37 mouse cellular contexts compared by ENCODE assay signal in the genomic region with DNA sequence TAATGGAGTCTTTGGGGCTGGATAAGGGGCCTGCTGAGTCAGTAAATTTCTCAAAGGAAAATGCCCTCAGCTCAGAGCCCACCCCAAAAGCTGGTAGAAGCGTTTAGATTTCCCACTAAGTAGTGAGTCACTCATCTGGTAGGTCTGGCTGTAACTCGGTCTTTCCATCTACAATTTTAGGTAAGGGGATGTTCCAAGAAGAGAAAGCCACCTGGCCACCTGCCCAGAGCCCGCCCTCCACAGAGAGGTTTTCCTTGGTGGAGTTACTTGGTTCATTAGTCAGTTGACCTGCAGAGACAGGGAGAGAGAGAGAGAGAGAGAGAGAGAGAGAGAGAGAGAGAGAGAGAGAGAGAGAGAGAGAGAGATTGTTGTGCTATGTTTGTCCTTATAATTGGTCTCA. TPM values are rescaled to one million over a fixed set of nuclear protein-coding genes. Genes with fewer than 3 reads are reported as not detected.
DNase-seq lines count a peak whose midpoint lies in the region; TF ChIP-seq lines count a peak whose summit lies in the region.
"Had no signal": no experiment of that assay in that cellular context is flagged by ENCODE, and none has a peak within 500 bp of the region (broad histone marks: within the 10 kb centered on the region; RNA-seq: fewer than 3 reads in every experiment).

No protein-coding gene starts in this region.

- no peak overlapping the region for H3K4me3 ChIP-seq in gastrocnemius, adult 2 months
- no peak overlapping the region for H3K4me3 ChIP-seq in left cerebral cortex, adult 2 months
- H3K4me3 ChIP-seq in myocyte = no peak overlapping the region
- H3K4me3 ChIP-seq in lung, adult 2 months (replicated peaks; ENCODE audit: extremely low read depth, low read depth, low read length) = no peak overlapping the region
- H3K4me3 ChIP-seq: embryonic facial prominence, embryonic 10.5 days; embryonic facial prominence, embryonic 13.5 days; erythroblast, embryonic 14.5 days; forebrain, embryonic 12.5 days; forebrain, embryonic 15.5 days; hindbrain, embryonic 10.5 days; hindbrain, embryonic 13.5 days; intestine, embryonic 15.5 days had no signal

- no peak for TF ChIP-seq CTCF in gastrocnemius, adult 2 months (IDR thresholded peaks at IDR 0.05)
- TF ChIP-seq CTCF in left cerebral cortex, adult 2 months (IDR thresholded peaks at IDR 0.05) = no peak
- TF ChIP-seq CTCF in lung, adult 2 months (IDR thresholded peaks at IDR 0.05; ENCODE audit: insufficient read depth, low read length) = no peak

- TF ChIP-seq POLR2A in myocyte (IDR thresholded peaks at IDR 0.05; ENCODE audit: insufficient read length, low read depth) = no peak
- no peak for TF ChIP-seq POLR2A in lung, adult 2 months (IDR thresholded peaks at IDR 0.05; ENCODE audit: borderline replicate concordance, extremely low read depth, low read depth, low read length)

- intact Hi-C loops in gastrocnemius, adult 2 months (cut with DNase I) = no loop called here
- intact Hi-C loops in left cerebral cortex, adult 2 months (cut with DNase I) = loop anchor here (2.0 kb wide), 1 partner anchor 49 kb away; no protein-coding TSS in a partner anchor

- peaks cover 2% of the 10 kb centered on the region for H3K4me1 ChIP-seq in lung, adult 2 months (ENCODE audit: control insufficient read depth, insufficient read depth, low read length)
- H3K4me1 ChIP-seq: embryonic facial prominence, embryonic 13.5 days; intestine, embryonic 15.5 days had no signal

- no peaks in the 10 kb centered on the region for H3K27me3 ChIP-seq in myocyte (ENCODE audit: control insufficient read depth, insufficient read depth, insufficient read length)
- H3K27me3 ChIP-seq: CH12.LX; embryonic facial prominence, embryonic 13.5 days; forebrain, embryonic 12.5 days; forebrain, embryonic 15.5 days; hindbrain, embryonic 13.5 days; intestine, embryonic 15.5 days had no signal

- peak; percentile 65 for DNase-seq in gastrocnemius, adult 2 months
- no peak for DNase-seq in gastrocnemius, postnatal 10 days
- no peak for DNase-seq in left cerebral cortex, adult 2 months (ENCODE audit: extremely low spot score in 1 of 2, low spot score in 2 of 2)
- no peak for DNase-seq in left cerebral cortex, adult 9 months (ENCODE audit: low spot score in 2 of 2)
- no peak for DNase-seq in lung, adult 2 months
- DNase-seq: adrenal gland, postnatal 10 days; adrenal gland, postnatal 36 days; B cell, adult 2 months; cerebellum, adult 9-11 months; cerebellum, postnatal 36 days; embryo, embryonic 11 days; gastrocnemius, postnatal 36 days; heart, postnatal 36 days; kidney, adult 11 months had no signal

- no peaks in the 10 kb centered on the region for H3K36me3 ChIP-seq in myocyte (ENCODE audit: control insufficient read depth, insufficient read depth)
- H3K36me3 ChIP-seq: embryonic facial prominence, embryonic 10.5 days; embryonic facial prominence, embryonic 13.5 days; forebrain, embryonic 15.5 days; G1E; intestine, embryonic 15.5 days had no signal

- 77% methylated on average over 3 of the region's 3 CpGs for WGBS in lung, adult 2 months

- no peak overlapping the region for H3ac ChIP-seq in myocyte (ENCODE audit: control insufficient read depth, insufficient read length)

- no peaks in the 10 kb centered on the region for H3K79me2 ChIP-seq in myocyte (ENCODE audit: control insufficient read depth, insufficient read depth)

- peak overlapping the region; percentile 53 for H3K4me2 ChIP-seq in myocyte (ENCODE audit: low read depth)
- H3K4me2 ChIP-seq: embryonic facial prominence, embryonic 13.5 days; forebrain, embryonic 12.5 days; forebrain, embryonic 15.5 days; heart, embryonic 11.5 days; hindbrain, embryonic 13.5 days; intestine, embryonic 15.5 days had no signal

- peak overlapping the region; percentile 74 for H3K27ac ChIP-seq in gastrocnemius, adult 2 months
- peak overlapping the region; percentile 78; the same call in 1 of the 2 replicates for H3K27ac ChIP-seq in left cerebral cortex, adult 2 months
- H3K27ac ChIP-seq: embryonic facial prominence, embryonic 10.5 days; embryonic facial prominence, embryonic 13.5 days; forebrain, embryonic 12.5 days; forebrain, embryonic 15.5 days; hindbrain, embryonic 10.5 days; hindbrain, embryonic 13.5 days; intestine, embryonic 15.5 days had no signal

TF ChIP-seq in myocyte, 11 proteins besides CTCF, POLR2A, EP300 and RAD21:
- no peak for TF ChIP-seq MYOD1 (IDR thresholded peaks at IDR 0.05; ENCODE audit: control insufficient read depth in 1 of 3, insufficient read length in 2 of 3, low read depth in 2 of 3)
- no peak for TF ChIP-seq MAX (IDR thresholded peaks at IDR 0.05; ENCODE audit: low read depth)
- TF ChIP-seq POLR2AphosphoS2 (IDR thresholded peaks at IDR 0.05; ENCODE audit: insufficient read length, low read depth) = no peak
- no peak for TF ChIP-seq USF1 (IDR thresholded peaks at IDR 0.05; ENCODE audit: low read depth)
- TF ChIP-seq E2F4 (IDR thresholded peaks at IDR 0.05; ENCODE audit: insufficient read depth) = no peak
- no peak for TF ChIP-seq CEBPB (IDR thresholded peaks at IDR 0.05; ENCODE audit: insufficient read depth, poor library complexity, severe bottlenecking)
- TF ChIP-seq SRF (IDR thresholded peaks at IDR 0.05; ENCODE audit: control insufficient read depth, insufficient read length, low read depth) = no peak
- no peak for TF ChIP-seq MYOG (IDR thresholded peaks at IDR 0.05; ENCODE audit: control insufficient read depth in 1 of 3, insufficient read depth in 1 of 3, insufficient read length in 2 of 3, low read depth in 2 of 3)
- TF ChIP-seq TCF3 (IDR thresholded peaks at IDR 0.05; ENCODE audit: insufficient read length, low read depth) = no peak
- TF ChIP-seq TCF12 (IDR thresholded peaks at IDR 0.05; ENCODE audit: insufficient read depth, poor library complexity, severe bottlenecking) = no peak
- no peak for TF ChIP-seq REST (IDR thresholded peaks at IDR 0.05; ENCODE audit: insufficient read depth, insufficient read length)
TF ChIP-seq in myocyte: peak in this region for 0.

RNA-seq across cellular contexts. Expression of a gene that starts 14.2 kb away (rescaled TPM):
- total RNA-seq in gastrocnemius, adult 2 months (2021) = 10 to 100 TPM; 21.9 to 23.1 TPM
- 10 to 100 TPM; 21.3 to 21.6 TPM for total RNA-seq in gastrocnemius, postnatal 10 days (2021)
- 100 to 1,000 TPM; 200 to 201 TPM for total RNA-seq in left cerebral cortex, adult 2 months (2021)
- polyA plus RNA-seq in myocyte (2012; fragmentation: generic; extraction: Trizol) = 17.6 TPM
- polyA plus RNA-seq in lung, adult 2 months (2012; rRNA removed) = 0.17 and 0.50 TPM in 2 replicates
- total RNA-seq: granulocyte monocyte progenitor cell, adult 5-6 weeks had no signal
- polyA plus RNA-seq: G1E had no signal

RNA-seq across cellular contexts. Expression of a gene that starts 50.7 kb away (rescaled TPM):
- not detected for total RNA-seq in gastrocnemius, adult 2 months (2021)
- total RNA-seq in gastrocnemius, postnatal 10 days (2021) = not detected
- not detected for total RNA-seq in left cerebral cortex, adult 2 months (2021)
- not detected for polyA plus RNA-seq in myocyte (2012; fragmentation: generic; extraction: Trizol)
- not detected in 2 replicates for polyA plus RNA-seq in lung, adult 2 months (2012; rRNA removed)
- total RNA-seq: adrenal gland, adult 18-20 months; adrenal gland, postnatal 10 days; adrenal gland, postnatal 36 days; gastrocnemius, adult 8-10 months; gastrocnemius, postnatal 36 days; granulocyte monocyte progenitor cell, adult 5-6 weeks; heart, adult 8-10 months; heart, postnatal 36 days had no signal
- polyA plus RNA-seq: cerebellum, adult 2 months; cortical plate, adult 2 months; embryonic facial prominence, embryonic 10.5 days; embryonic facial prominence, embryonic 13.5 days; erythroblast, embryonic 14.5 days; forebrain, embryonic 12.5 days; forebrain, embryonic 15.5 days; frontal cortex, adult 2 months; G1E; heart, embryonic 11.5 days; heart, embryonic 14.5 days; heart, postnatal 0 days; hindbrain, embryonic 10.5 days; hindbrain, embryonic 13.5 days; hindbrain, embryonic 16.5 days; intestine, embryonic 15.5 days; Patski had no signal

RNA-seq across cellular contexts. Expression of a gene that starts 52.7 kb away (rescaled TPM):
- total RNA-seq in gastrocnemius, adult 2 months (2021) = not detected
- total RNA-seq in gastrocnemius, postnatal 10 days (2021) = not detected
- not detected for total RNA-seq in left cerebral cortex, adult 2 months (2021)
- polyA plus RNA-seq in myocyte (2012; fragmentation: generic; extraction: Trizol) = not detected
- polyA plus RNA-seq in lung, adult 2 months (2012; rRNA removed) = not detected in 2 replicates
- total RNA-seq: adrenal gland, adult 18-20 months; adrenal gland, postnatal 10 days; adrenal gland, postnatal 36 days; CH12.LX; G1E; gastrocnemius, adult 8-10 months; gastrocnemius, postnatal 36 days; granulocyte monocyte progenitor cell, adult 5-6 weeks; heart, adult 8-10 months; heart, postnatal 36 days had no signal
- polyA plus RNA-seq: cerebellum, adult 2 months; cortical plate, adult 2 months; embryonic facial prominence, embryonic 10.5 days; embryonic facial prominence, embryonic 13.5 days; erythroblast, embryonic 14.5 days; forebrain, embryonic 12.5 days; forebrain, embryonic 15.5 days; frontal cortex, adult 2 months; G1E; heart, embryonic 11.5 days; heart, embryonic 14.5 days; heart, postnatal 0 days; hindbrain, embryonic 10.5 days; hindbrain, embryonic 13.5 days; hindbrain, embryonic 16.5 days; intestine, embryonic 15.5 days; Patski had no signal

Comparison
In these comparisons a context has a peak if more than half of its experiments do, and no peak if none do; other contexts are left out.
1. RNA of a gene that starts 14.2 kb away (total RNA-seq): 200 to 201 TPM in left cerebral cortex, adult 2 months; 21.9 to 23.1 TPM in gastrocnemius, adult 2 months and 21.3 to 21.6 TPM in gastrocnemius, postnatal 10 days; every median in the first group is over 4 times any median in the second.